In genomic region chr11:102448327-102448726, GRCm38 (mm10) we compare ENCODE assay signal across 9 mouse cellular contexts. TPM values are rescaled to one million over a fixed set of nuclear protein-coding genes. Genes with fewer than 3 reads are reported as not detected.
A peak's percentile ranks its signal among the peaks of the same experiment; 100 is the strongest.
DNase-seq lines count a peak whose midpoint lies in the region; ATAC-seq and TF ChIP-seq lines count a peak whose summit lies in the region.
"Had no signal": no experiment of that assay in that cellular context is flagged by ENCODE, and none has a peak within 500 bp of the region (broad histone marks: within the 10 kb centered on the region; RNA-seq: fewer than 3 reads in every experiment).

No protein-coding gene starts in this region.

- intact Hi-C loops in left cerebral cortex, postnatal 36 days (cut with DNase I) = no loop called here

- H3K4me3 ChIP-seq in forebrain, embryonic 14.5 days (ENCODE audit: low read depth, low read length) = no peak overlapping the region
- H3K4me3 ChIP-seq in forebrain, embryonic 11.5 days (ENCODE audit: low read depth, low read length) = no peak overlapping the region
- H3K4me3 ChIP-seq in cortical plate, adult 2 months (ENCODE audit: insufficient read depth, low read length) = peak overlapping the region; percentile 21
- no peak overlapping the region for H3K4me3 ChIP-seq in midbrain, postnatal 0 days (ENCODE audit: low read depth, low read length)

- WGBS in forebrain, embryonic 14.5 days = 12% methylated on average over 8 of the region's 8 CpGs
- WGBS in forebrain, embryonic 11.5 days = 13% methylated on average over 8 of the region's 8 CpGs
- 6% methylated on average over 8 of the region's 8 CpGs for WGBS in midbrain, postnatal 0 days

- ATAC-seq in forebrain, embryonic 14.5 days = no peak
- no peak for ATAC-seq in forebrain, embryonic 11.5 days (replicated peaks; ENCODE audit: low FRiP score)
- no peak for ATAC-seq in midbrain, postnatal 0 days (ENCODE audit: low FRiP score)

- DNase-seq in forebrain, embryonic 14.5 days (ENCODE audit: low spot score) = no peak
- no peak for DNase-seq in forebrain, embryonic 11.5 days (ENCODE audit: low spot score)
- DNase-seq in left cerebral cortex, postnatal 36 days (ENCODE audit: low spot score in 2 of 2) = peak; percentile 49 to 59
- DNase-seq in left cerebral cortex, adult 11 months (ENCODE audit: low spot score) = no peak
- peak; percentile 35 for DNase-seq in midbrain, postnatal 0 days (ENCODE audit: low spot score)
- no peak for DNase-seq in urinary bladder, postnatal 10 days (ENCODE audit: low spot score)
- no peak for DNase-seq in adrenal gland, postnatal 10 days
- DNase-seq: lung, postnatal 10 days had no signal

- 0 out of 2 replicates have a peak, but pooled peaks cover 5% of the 10 kb centered on the region for H3K27me3 ChIP-seq in forebrain, embryonic 14.5 days (replicated peaks; ENCODE audit: control insufficient read depth, insufficient read depth, low read length)
- H3K27me3 ChIP-seq in forebrain, embryonic 11.5 days (ENCODE audit: control insufficient read depth, insufficient read depth, low read length) = peaks cover 6% of the 10 kb centered on the region; the same call in 1 of the 2 replicates
- H3K27me3 ChIP-seq in midbrain, postnatal 0 days (ENCODE audit: insufficient read depth, low read length) = no peaks in the 10 kb centered on the region

- peaks cover 10% of the 10 kb centered on the region; the same call in 1 of the 2 replicates for H3K36me3 ChIP-seq in forebrain, embryonic 14.5 days (ENCODE audit: control insufficient read depth, insufficient read depth, low read length)
- 0 out of 2 replicates have a peak, but pooled peaks cover 2% of the 10 kb centered on the region for H3K36me3 ChIP-seq in forebrain, embryonic 11.5 days (ENCODE audit: control insufficient read depth, insufficient read depth, low read length)
- H3K36me3 ChIP-seq in midbrain, postnatal 0 days (ENCODE audit: insufficient read depth, low read length) = no peaks in the 10 kb centered on the region; the same call in 1 of the 2 replicates

- no peaks in the 10 kb centered on the region for H3K9me3 ChIP-seq in forebrain, embryonic 14.5 days (replicated peaks; ENCODE audit: control insufficient read depth, low read length)
- no peaks in the 10 kb centered on the region for H3K9me3 ChIP-seq in forebrain, embryonic 11.5 days (ENCODE audit: control insufficient read depth, low read length)
- H3K9me3 ChIP-seq in midbrain, postnatal 0 days (ENCODE audit: low read length) = no peaks in the 10 kb centered on the region

- H3K9ac ChIP-seq in forebrain, embryonic 14.5 days (ENCODE audit: low read length) = no peak overlapping the region
- H3K9ac ChIP-seq in forebrain, embryonic 11.5 days (ENCODE audit: low read length) = no peak overlapping the region
- no peak overlapping the region for H3K9ac ChIP-seq in midbrain, postnatal 0 days (replicated peaks; ENCODE audit: low read length, poor library complexity, severe bottlenecking)

- TF ChIP-seq POLR2A in cortical plate, adult 2 months (IDR thresholded peaks at IDR 0.05; ENCODE audit: extremely low read depth, insufficient read depth, low read length) = peak; percentile 46; the same call in 1 of the 2 replicates

- no peak for TF ChIP-seq CTCF in cortical plate, adult 2 months (IDR thresholded peaks at IDR 0.05; ENCODE audit: extremely low read depth, insufficient read depth, low read length)
- no peak for TF ChIP-seq CTCF in midbrain, postnatal 0 days (IDR thresholded peaks at IDR 0.05)

- peak overlapping the region; percentile 95; the same call in 1 of the 2 replicates for H3K4me2 ChIP-seq in forebrain, embryonic 14.5 days (ENCODE audit: low read length)
- no peak overlapping the region; the same call in 1 of the 2 replicates for H3K4me2 ChIP-seq in forebrain, embryonic 11.5 days (ENCODE audit: low read depth, low read length, severe bottlenecking)
- H3K4me2 ChIP-seq in midbrain, postnatal 0 days (ENCODE audit: low read depth, low read length, poor library complexity, severe bottlenecking) = peak overlapping the region; percentile 89

- peaks cover 28% of the 10 kb centered on the region for H3K4me1 ChIP-seq in forebrain, embryonic 14.5 days (ENCODE audit: control insufficient read depth, insufficient read depth, low read length)
- peaks cover 25% of the 10 kb centered on the region for H3K4me1 ChIP-seq in forebrain, embryonic 11.5 days (replicated peaks; ENCODE audit: control insufficient read depth, insufficient read depth, low read length)
- H3K4me1 ChIP-seq in cortical plate, adult 2 months (ENCODE audit: control insufficient read depth, insufficient read depth, low read length) = peaks cover 6% of the 10 kb centered on the region
- H3K4me1 ChIP-seq in midbrain, postnatal 0 days (ENCODE audit: insufficient read depth, low read length) = peaks cover 20% of the 10 kb centered on the region

- no peak overlapping the region for H3K27ac ChIP-seq in forebrain, embryonic 14.5 days (ENCODE audit: low read depth, low read length)
- H3K27ac ChIP-seq in forebrain, embryonic 11.5 days (ENCODE audit: low read depth, low read length) = no peak overlapping the region
- H3K27ac ChIP-seq in cortical plate, adult 2 months (ENCODE audit: insufficient read depth, low read length) = peak overlapping the region; percentile 77
- H3K27ac ChIP-seq in midbrain, postnatal 0 days (ENCODE audit: low read depth, low read length) = peak overlapping the region; percentile 98

RNA-seq across cellular contexts. Expression of gene Fam171a2, which starts 0.8 kb away (rescaled TPM):
- polyA plus RNA-seq in forebrain, embryonic 14.5 days (2014; fragmentation: Nextera tagmentation; extraction: Ambion mirVana) = 26.0 and 27.8 TPM in 2 replicates
- 11.0 and 11.2 TPM in 2 replicates for polyA plus RNA-seq in forebrain, embryonic 11.5 days (2014; fragmentation: Nextera tagmentation; extraction: Ambion mirVana)
- 100 to 1,000 TPM; 116 to 117 TPM for total RNA-seq in left cerebral cortex, postnatal 36 days (2021)
- 77.9 and 78.3 TPM in 2 replicates for polyA plus RNA-seq in cortical plate, adult 2 months (2012; rRNA removed)
- 584 and 605 TPM in 2 replicates for total RNA-seq in midbrain, postnatal 0 days (2014; rRNA removed)
- 22.5 and 25.4 TPM in 2 replicates for polyA plus RNA-seq in midbrain, postnatal 0 days (2015; fragmentation: Nextera tagmentation; extraction: Ambion mirVana)
- total RNA-seq in adrenal gland, postnatal 10 days (2021) = 10 to 100 TPM; 12.3 to 15.3 TPM

RNA-seq across cellular contexts. Expression of gene Grn, which starts 18.2 kb away (rescaled TPM):
- polyA plus RNA-seq in forebrain, embryonic 14.5 days (2014; fragmentation: Nextera tagmentation; extraction: Ambion mirVana) = 28.6 and 38.8 TPM in 2 replicates
- polyA plus RNA-seq in forebrain, embryonic 11.5 days (2014; fragmentation: Nextera tagmentation; extraction: Ambion mirVana) = 65.7 and 72.8 TPM in 2 replicates
- total RNA-seq in left cerebral cortex, postnatal 36 days (2021) = 10 to 100 TPM; 58.3 to 60.1 TPM
- 64.6 and 67.2 TPM in 2 replicates for polyA plus RNA-seq in cortical plate, adult 2 months (2012; rRNA removed)
- 74.2 and 78.0 TPM in 2 replicates for total RNA-seq in midbrain, postnatal 0 days (2014; rRNA removed)
- 90.4 and 91.7 TPM in 2 replicates for polyA plus RNA-seq in midbrain, postnatal 0 days (2015; fragmentation: Nextera tagmentation; extraction: Ambion mirVana)
- 100 to 1,000 TPM; 161 to 189 TPM for total RNA-seq in adrenal gland, postnatal 10 days (2021)

RNA-seq across cellular contexts. Expression of gene Itga2b, which starts 21.6 kb away (rescaled TPM):
- polyA plus RNA-seq in forebrain, embryonic 14.5 days (2014; fragmentation: Nextera tagmentation; extraction: Ambion mirVana) = 4.3 and 5.3 TPM in 2 replicates
- 5.0 and 7.4 TPM in 2 replicates for polyA plus RNA-seq in forebrain, embryonic 11.5 days (2014; fragmentation: Nextera tagmentation; extraction: Ambion mirVana)
- 1 to 10 TPM; 2.5 to 2.7 TPM for total RNA-seq in left cerebral cortex, postnatal 36 days (2021)
- polyA plus RNA-seq in cortical plate, adult 2 months (2012; rRNA removed) = 4.1 and 4.9 TPM in 2 replicates
- 2.6 and 4.7 TPM in 2 replicates for total RNA-seq in midbrain, postnatal 0 days (2014; rRNA removed)
- 15.4 and 15.5 TPM in 2 replicates for polyA plus RNA-seq in midbrain, postnatal 0 days (2015; fragmentation: Nextera tagmentation; extraction: Ambion mirVana)
- total RNA-seq in adrenal gland, postnatal 10 days (2021) = 1 to 10 TPM; 4.3 to 5.7 TPM

RNA-seq across cellular contexts. Expression of gene Slc25a39, which starts 40.6 kb away (rescaled TPM):
- 145 and 149 TPM in 2 replicates for polyA plus RNA-seq in forebrain, embryonic 14.5 days (2014; fragmentation: Nextera tagmentation; extraction: Ambion mirVana)
- polyA plus RNA-seq in forebrain, embryonic 11.5 days (2014; fragmentation: Nextera tagmentation; extraction: Ambion mirVana) = 196 and 214 TPM in 2 replicates
- 10 to 100 TPM; 56.7 to 64.8 TPM for total RNA-seq in left cerebral cortex, postnatal 36 days (2021)
- polyA plus RNA-seq in cortical plate, adult 2 months (2012; rRNA removed) = 85.9 and 88.4 TPM in 2 replicates
- 139 and 176 TPM in 2 replicates for total RNA-seq in midbrain, postnatal 0 days (2014; rRNA removed)
- 132 and 148 TPM in 2 replicates for polyA plus RNA-seq in midbrain, postnatal 0 days (2015; fragmentation: Nextera tagmentation; extraction: Ambion mirVana)
- 100 to 1,000 TPM; 327 to 377 TPM for total RNA-seq in adrenal gland, postnatal 10 days (2021)

RNA-seq across cellular contexts. Expression of gene Rundc3a, which starts 55.1 kb away (rescaled TPM):
- polyA plus RNA-seq in forebrain, embryonic 14.5 days (2014; fragmentation: Nextera tagmentation; extraction: Ambion mirVana) = 115 and 125 TPM in 2 replicates
- polyA plus RNA-seq in forebrain, embryonic 11.5 days (2014; fragmentation: Nextera tagmentation; extraction: Ambion mirVana) = 33.1 and 35.4 TPM in 2 replicates
- total RNA-seq in left cerebral cortex, postnatal 36 days (2021) = 100 to 1,000 TPM; 469 to 527 TPM
- polyA plus RNA-seq in cortical plate, adult 2 months (2012; rRNA removed) = 511 and 558 TPM in 2 replicates
- total RNA-seq in midbrain, postnatal 0 days (2014; rRNA removed) = 379 and 397 TPM in 2 replicates
- 127 and 133 TPM in 2 replicates for polyA plus RNA-seq in midbrain, postnatal 0 days (2015; fragmentation: Nextera tagmentation; extraction: Ambion mirVana)
- total RNA-seq in adrenal gland, postnatal 10 days (2021) = 10 to 100 TPM; 21.2 to 34.3 TPM

Comparison
In these comparisons a context has a peak if more than half of its experiments do, and no peak if none do; other contexts are left out.
1. DNase-seq: peak in left cerebral cortex, postnatal 36 days (2 of 2) and midbrain, postnatal 0 days (single experiment); none in forebrain, embryonic 14.5 days (single experiment), forebrain, embryonic 11.5 days (single experiment), left cerebral cortex, adult 11 months (single experiment), urinary bladder, postnatal 10 days (single experiment) and adrenal gland, postnatal 10 days (single experiment).
2. H3K27ac ChIP-seq: peak in cortical plate, adult 2 months (single experiment) and midbrain, postnatal 0 days (single experiment); none in forebrain, embryonic 14.5 days (single experiment) and forebrain, embryonic 11.5 days (single experiment).